Mouse (Mus musculus): Measurements from ENCODE around the gene Wwox. TPM values are rescaled to one million over a fixed set of nuclear protein-coding genes. Genes with fewer than 3 reads are reported as not detected.

The Wwox gene
- 10.6 and 13.9 TPM in 2 replicates for polyA plus RNA-seq (2016; fragmentation: Nextera tagmentation; extraction: Ambion mirVana)

- WGBS, result under 1% methylated on average over 54 of the region's 54 CpGs
- H3K27ac ChIP-seq (replicated peaks), result peak within 1 kb of the TSS; percentile 87
- peak; percentile 99 for DNase-seq (ENCODE audit: low spot score)
- H3K36me3 ChIP-seq, result no peaks in the 10 kb centered on the region
- H3K4me3 ChIP-seq, result peak within 1 kb of the TSS; percentile 62
- H3K4me1 ChIP-seq, result peaks cover 12% of the 10 kb centered on the region
- no peaks in the 10 kb centered on the region for H3K9me3 ChIP-seq (replicated peaks)
- H3K27me3 ChIP-seq (ENCODE audit: low read depth, poor library complexity, severe bottlenecking), result no peaks in the 10 kb centered on the region
Measured at GRCm38 (mm10) chr8:114439334-114440204, at the start of gene Wwox. TSS of gene Wwox (plus strand) at chr8:114439655.

- Histone ChIP-seq H3K9me3 (replicated peaks) (no peaks in the 10 kb centered on the region), H3K36me3 (no peaks in the 10 kb centered on the region), H3K4me1 (no peaks in the 10 kb centered on the region), H3K4me3 (no peak overlapping the region), H3K27me3 (ENCODE audit: low read depth, poor library complexity, severe bottlenecking) (no peaks in the 10 kb centered on the region), H3K27ac (replicated peaks) (no peak overlapping the region)
- 87% methylated on average over 12 of the region's 13 CpGs for WGBS
- no peak for DNase-seq (ENCODE audit: low spot score)
Measured at GRCm38 (mm10) chr8:114390465-114391254, 48.8 kb upstream of the Wwox start.

- Histone ChIP-seq H3K27ac (replicated peaks) (no peak overlapping the region), H3K4me3 (no peak overlapping the region), H3K9me3 (replicated peaks) (no peaks in the 10 kb centered on the region), H3K4me1 (peaks cover 3% of the 10 kb centered on the region; the same call in 1 of the 2 replicates), H3K36me3 (no peaks in the 10 kb centered on the region), H3K27me3 (ENCODE audit: low read depth, poor library complexity, severe bottlenecking) (no peaks in the 10 kb centered on the region)
- no peak for DNase-seq (ENCODE audit: low spot score)
- 98% methylated on average over 5 of the region's 5 CpGs for WGBS
Measured at GRCm38 (mm10) chr8:114398326-114398725, 41.1 kb upstream of the Wwox start.

GRCm38 (mm10) chr8:114399273-114399672 lies 40.2 kb upstream of the Wwox start:
- Histone ChIP-seq H3K4me1 (peaks cover 4% of the 10 kb centered on the region; the same call in 1 of the 2 replicates), H3K27ac (replicated peaks) (no peak overlapping the region), H3K9me3 (replicated peaks) (no peaks in the 10 kb centered on the region), H3K36me3 (no peaks in the 10 kb centered on the region), H3K27me3 (ENCODE audit: low read depth, poor library complexity, severe bottlenecking) (no peaks in the 10 kb centered on the region), H3K4me3 (no peak overlapping the region)
- DNase-seq (ENCODE audit: low spot score), result no peak
- 94% methylated on average over 5 of the region's 5 CpGs for WGBS

GRCm38 (mm10) chr8:114401679-114402078 lies 37.8 kb upstream of the Wwox start:
- no peak overlapping the region for H3K27ac ChIP-seq (replicated peaks)
- no peaks in the 10 kb centered on the region for H3K27me3 ChIP-seq (ENCODE audit: low read depth, poor library complexity, severe bottlenecking)
- no peaks in the 10 kb centered on the region for H3K9me3 ChIP-seq (replicated peaks)
- no peak for DNase-seq (ENCODE audit: low spot score)
- peaks cover 4% of the 10 kb centered on the region; the same call in 1 of the 2 replicates for H3K4me1 ChIP-seq
- 86% methylated on average over 7 of the region's 7 CpGs for WGBS
- H3K4me3 ChIP-seq, result no peak overlapping the region
- no peaks in the 10 kb centered on the region for H3K36me3 ChIP-seq

- DNase-seq (ENCODE audit: low spot score), result no peak
- H3K4me3 ChIP-seq, result no peak overlapping the region
- no peak overlapping the region for H3K27ac ChIP-seq (replicated peaks)
- H3K4me1 ChIP-seq, result no peaks in the 10 kb centered on the region
- 74% methylated on average over 3 of the region's 3 CpGs for WGBS
- H3K9me3 ChIP-seq (replicated peaks), result no peaks in the 10 kb centered on the region
- H3K27me3 ChIP-seq (ENCODE audit: low read depth, poor library complexity, severe bottlenecking), result no peaks in the 10 kb centered on the region
- no peaks in the 10 kb centered on the region for H3K36me3 ChIP-seq
Measured at GRCm38 (mm10) chr8:114411421-114411820, 28.0 kb upstream of the Wwox start.

DNA sequence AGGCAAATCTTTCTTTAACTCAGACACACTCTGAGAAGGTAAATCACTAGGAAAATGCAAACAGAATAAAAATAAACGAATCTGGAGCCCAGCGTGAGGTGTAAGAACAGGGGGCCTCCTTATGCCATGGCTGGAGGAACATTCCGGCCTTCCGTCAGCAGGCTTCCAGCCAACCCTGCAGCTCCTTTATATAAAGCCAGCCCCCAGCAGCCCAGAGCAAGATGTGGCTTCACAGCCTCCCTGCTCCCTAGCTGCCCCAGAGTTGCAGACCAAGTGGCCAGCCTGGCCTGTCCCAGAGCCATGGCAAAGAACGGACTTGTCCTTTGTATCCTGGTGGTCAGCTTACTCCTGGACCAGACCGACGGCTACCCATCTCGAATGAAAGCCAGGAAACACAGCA lies 21.7 kb upstream of the Wwox start, which contains the start of gene Clec3a:
Clec3a (plus strand) TSS at position 301 of the 400 bp plus-strand sequence.
- Histone ChIP-seq H3K4me3 (no peak within 1 kb of the TSS), H3K9me3 (replicated peaks) (no peaks in the 10 kb centered on the region), H3K4me1 (0 out of 2 replicates have a peak, but pooled peaks cover 4% of the 10 kb centered on the region), H3K36me3 (no peaks in the 10 kb centered on the region), H3K27ac (replicated peaks) (no peak within 1 kb of the TSS), H3K27me3 (ENCODE audit: low read depth, poor library complexity, severe bottlenecking) (no peaks in the 10 kb centered on the region)
- no peak for DNase-seq (ENCODE audit: low spot score)
- 82% methylated on average over 8 of the region's 8 CpGs for WGBS

GRCm38 (mm10) chr8:114418486-114418885 lies 21.0 kb upstream of the Wwox start:
- H3K27me3 ChIP-seq (ENCODE audit: low read depth, poor library complexity, severe bottlenecking), result no peaks in the 10 kb centered on the region
- H3K27ac ChIP-seq (replicated peaks), result no peak overlapping the region
- no peaks in the 10 kb centered on the region for H3K9me3 ChIP-seq (replicated peaks)
- 0 out of 2 replicates have a peak, but pooled peaks cover 4% of the 10 kb centered on the region for H3K4me1 ChIP-seq
- H3K36me3 ChIP-seq, result no peaks in the 10 kb centered on the region
- no peak for DNase-seq (ENCODE audit: low spot score)
- no peak overlapping the region for H3K4me3 ChIP-seq
- WGBS, result 72% methylated on average over 5 of the region's 5 CpGs

GRCm38 (mm10) chr8:114418904-114419303 lies 20.6 kb upstream of the Wwox start:
- Histone ChIP-seq H3K27ac (replicated peaks) (no peak overlapping the region), H3K36me3 (no peaks in the 10 kb centered on the region), H3K9me3 (replicated peaks) (no peaks in the 10 kb centered on the region), H3K4me1 (0 out of 2 replicates have a peak, but pooled peaks cover 4% of the 10 kb centered on the region), H3K4me3 (no peak overlapping the region), H3K27me3 (ENCODE audit: low read depth, poor library complexity, severe bottlenecking) (no peaks in the 10 kb centered on the region)
- 77% methylated on average over 6 of the region's 6 CpGs for WGBS
- DNase-seq (ENCODE audit: low spot score), result no peak

DNA sequence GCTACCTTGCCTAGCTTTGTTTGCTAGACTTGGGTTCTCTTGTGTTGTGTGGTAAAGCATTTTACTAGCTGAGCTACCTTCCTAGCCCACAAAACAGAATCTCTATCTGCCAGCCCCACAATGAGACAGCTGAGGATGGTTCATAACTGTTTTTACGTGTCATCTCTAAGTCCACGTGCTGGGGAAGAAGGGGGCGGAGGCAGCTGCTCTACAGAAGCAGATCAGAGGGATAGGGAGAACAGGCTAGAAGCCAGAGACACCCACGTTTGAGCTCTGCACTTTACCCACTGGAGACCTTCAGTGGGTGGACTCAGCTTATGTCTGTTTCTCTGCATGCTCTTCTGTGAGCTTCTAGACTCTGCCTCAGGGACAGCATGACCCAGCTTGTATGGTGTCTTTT lies 17.9 kb upstream of the Wwox start:
- 79% methylated on average over 4 of the region's 4 CpGs for WGBS
- Histone ChIP-seq H3K4me1 (0 out of 2 replicates have a peak, but pooled peaks cover 4% of the 10 kb centered on the region), H3K27me3 (ENCODE audit: low read depth, poor library complexity, severe bottlenecking) (no peaks in the 10 kb centered on the region), H3K36me3 (no peaks in the 10 kb centered on the region), H3K27ac (replicated peaks) (no peak overlapping the region), H3K4me3 (no peak overlapping the region), H3K9me3 (replicated peaks) (no peaks in the 10 kb centered on the region)
- DNase-seq (ENCODE audit: low spot score), result no peak

- Histone ChIP-seq H3K4me3 (no peak overlapping the region), H3K27me3 (ENCODE audit: low read depth, poor library complexity, severe bottlenecking) (no peaks in the 10 kb centered on the region), H3K36me3 (no peaks in the 10 kb centered on the region), H3K27ac (replicated peaks) (no peak overlapping the region), H3K4me1 (peaks cover 12% of the 10 kb centered on the region), H3K9me3 (replicated peaks) (no peaks in the 10 kb centered on the region)
- peak; percentile 50 for DNase-seq (ENCODE audit: low spot score)
- WGBS, result 12% methylated on average over 6 of the region's 6 CpGs
Measured at GRCm38 (mm10) chr8:114438236-114438635, 1.2 kb upstream of the Wwox start.

GRCm38 (mm10) chr8:114440205-114440589 lies 742 bp downstream of the Wwox start:
- Histone ChIP-seq H3K9me3 (replicated peaks) (no peaks in the 10 kb centered on the region), H3K36me3 (no peaks in the 10 kb centered on the region), H3K4me1 (peaks cover 12% of the 10 kb centered on the region), H3K4me3 (peak overlapping the region; percentile 62), H3K27me3 (ENCODE audit: low read depth, poor library complexity, severe bottlenecking) (no peaks in the 10 kb centered on the region), H3K27ac (replicated peaks) (peak overlapping the region; percentile 87)
- no peak for DNase-seq (ENCODE audit: low spot score)
- WGBS, result 24% methylated on average over 5 of the region's 5 CpGs

All from midbrain, embryonic 10.5 days (tissue).